Mouse (Mus musculus) bone marrow, adult 2 months (tissue): Measurements from ENCODE around the gene Fubp1. TPM values are rescaled to one million over a fixed set of nuclear protein-coding genes. Genes with fewer than 3 reads are reported as not detected.

ENCODE experiments used
- H3K27ac ChIP-seq: fragments of 200-500 bp; 2 replicates; pipeline ENCODE4 v1.5.1; 2012; ENCODE audit warnings: low read depth, mild to moderate bottlenecking, control low read depth, inconsistent platforms, low read length; ENCODE audit not compliant: control insufficient read depth, poor library complexity, insufficient read depth
- H3K4me1 ChIP-seq: fragments of 200-500 bp; 2 replicates; pipeline ENCODE4 v1.6.1; 2011; ENCODE audit warnings: low read length; ENCODE audit not compliant: control insufficient read depth, insufficient read depth
- H3K4me3 ChIP-seq: fragments of 200-500 bp; replicated peaks from 2 replicates; pipeline ENCODE3; 2011; ENCODE audit warnings: mild to moderate bottlenecking, low read depth, low read length, control low read depth; ENCODE audit not compliant: control insufficient read depth
- CTCF ChIP-seq: fragments of 200-500 bp; IDR thresholded peaks from 2 replicates; pipeline ENCODE4 v1.5.1; 2011; ENCODE audit warnings: low read length, control low read depth; ENCODE audit not compliant: control insufficient read depth, insufficient read depth
- POLR2A ChIP-seq: fragments of 200-500 bp; IDR thresholded peaks from 2 replicates; pipeline ENCODE4 v1.6.1; 2011; ENCODE audit warnings: low read depth, mild to moderate bottlenecking, control low read depth, low read length, borderline replicate concordance; ENCODE audit not compliant: control insufficient read depth
- WGBS: fragments of 180-500 bp; shearing (Covaris S2); methylation state at CpG from one replicate; pipeline ENCODE4 v1.1.7; 2018; 5-methylcytosine and 5-hydroxymethylcytosine counted together
- polyA plus RNA-seq: library from polyadenylated mRNA; stranded (reverse); fragments of >200 nt; gene quantifications from 2 replicates; pipeline ENCODE4 v1.2.4, GENCODE M21; 2011; ENCODE audit warnings: low replicate concordance; ENCODE audit not compliant: missing spikeins, insufficient read depth, insufficient read length

The Fubp1 gene
- polyA plus RNA-seq, 1 experiment = 78.2 TPM

- Histone ChIP-seq H3K27ac (no peak overlapping the region), H3K4me1 (no peaks in the 10 kb centered on the region), H3K4me3 (no peak overlapping the region)
- no peak for TF ChIP-seq POLR2A
- TF ChIP-seq CTCF = no peak
- 92% methylated on average over 3 of the region's 3 CpGs for WGBS
Observed at GRCm38 (mm10) chr3:152201181-152201580, 9.0 kb upstream of the Fubp1 start.

DNA sequence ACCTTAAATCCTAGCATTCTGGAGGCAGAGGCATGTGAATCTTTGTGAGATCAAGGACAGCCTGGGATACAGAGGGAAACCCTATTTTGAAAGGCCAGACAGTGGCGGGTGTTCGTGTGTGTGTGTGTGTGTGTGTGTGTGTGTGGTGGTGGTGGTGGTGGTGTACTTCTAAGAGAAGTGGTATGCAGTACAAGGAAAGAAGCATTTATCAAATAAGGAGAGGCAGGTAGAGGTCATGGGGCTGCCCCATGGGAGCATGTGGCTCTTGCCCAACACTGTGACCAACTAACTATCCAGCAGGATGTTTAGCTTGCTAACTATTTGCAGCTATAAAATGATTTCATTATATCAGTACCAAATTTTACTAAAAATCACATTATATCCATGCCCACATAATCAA lies 8.6 kb upstream of the Fubp1 start:
- no peak overlapping the region for H3K27ac ChIP-seq
- TF ChIP-seq POLR2A = no peak
- TF ChIP-seq CTCF = no peak
- no peak overlapping the region for H3K4me3 ChIP-seq
- 64% methylated on average over 2 of the region's 2 CpGs for WGBS
- H3K4me1 ChIP-seq = no peaks in the 10 kb centered on the region

- Histone ChIP-seq H3K27ac (no peak overlapping the region), H3K4me1 (no peaks in the 10 kb centered on the region), H3K4me3 (no peak overlapping the region)
- TF ChIP-seq POLR2A = no peak
- no peak for TF ChIP-seq CTCF
Observed at GRCm38 (mm10) chr3:152202942-152203341, 7.3 kb upstream of the Fubp1 start.

GRCm38 (mm10) chr3:152203411-152203810 lies 6.8 kb upstream of the Fubp1 start:
- no peaks in the 10 kb centered on the region for H3K4me1 ChIP-seq
- TF ChIP-seq POLR2A (no peak), CTCF (no peak)
- H3K4me3 ChIP-seq = no peak overlapping the region
- no peak overlapping the region for H3K27ac ChIP-seq
- 75% methylated on average over 6 of the region's 6 CpGs for WGBS

GRCm38 (mm10) chr3:152203996-152204395 lies 6.2 kb upstream of the Fubp1 start:
- no peaks in the 10 kb centered on the region for H3K4me1 ChIP-seq
- no peak overlapping the region for H3K27ac ChIP-seq
- H3K4me3 ChIP-seq = no peak overlapping the region
- WGBS = 76% methylated on average over 3 of the region's 3 CpGs
- TF ChIP-seq CTCF (no peak), POLR2A (no peak)

DNA sequence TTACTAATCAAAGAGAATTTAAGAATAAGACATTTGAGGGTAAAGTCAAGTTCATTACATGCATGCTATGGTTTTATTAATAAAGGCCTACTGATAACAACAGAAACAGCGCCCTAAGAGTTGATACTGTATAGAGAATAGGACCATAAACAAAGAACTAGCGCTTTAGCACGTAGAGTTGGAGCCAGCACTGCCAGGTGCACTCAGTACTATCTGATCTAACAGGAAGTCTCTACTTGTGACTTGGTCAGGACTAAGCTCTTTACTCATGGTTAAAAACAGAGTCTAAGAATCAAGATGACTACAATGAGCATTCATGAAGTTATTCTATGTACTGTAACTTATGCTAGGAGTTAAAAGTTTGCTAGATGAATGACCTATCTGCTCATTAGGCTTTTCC lies 5.6 kb upstream of the Fubp1 start:
- 61% methylated on average over 3 of the region's 3 CpGs for WGBS
- TF ChIP-seq CTCF (no peak), POLR2A (no peak)
- H3K27ac ChIP-seq = no peak overlapping the region

DNA sequence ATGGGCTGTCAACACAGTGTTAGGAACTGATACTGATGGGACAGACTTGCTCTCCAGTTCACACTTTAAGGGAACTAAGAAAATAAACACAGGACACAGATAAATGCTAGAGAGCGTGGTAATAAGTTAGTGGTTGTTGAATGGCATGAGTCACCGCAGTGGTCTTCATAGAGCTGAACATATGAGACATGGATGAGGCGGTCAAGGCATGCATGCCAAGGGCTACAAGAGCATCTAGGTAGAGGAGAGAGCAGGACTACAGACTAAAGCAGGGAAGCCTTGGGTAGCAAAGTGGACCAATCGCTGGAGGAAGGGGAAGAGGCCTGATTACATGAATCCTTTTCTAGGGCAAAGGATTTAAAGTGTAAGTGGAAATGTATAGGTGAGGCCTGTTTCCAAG lies 3.1 kb upstream of the Fubp1 start:
- 96% methylated on average over 4 of the region's 4 CpGs for WGBS
- TF ChIP-seq POLR2A = no peak
- no peak for TF ChIP-seq CTCF
- no peak overlapping the region for H3K4me3 ChIP-seq
- H3K27ac ChIP-seq = no peak overlapping the region
- peaks cover 3% of the 10 kb centered on the region; the same call in 1 of the 2 replicates for H3K4me1 ChIP-seq

More for the DNA sequence above, 5.6 kb upstream of the Fubp1 start:
- H3K4me1 ChIP-seq = no peaks in the 10 kb centered on the region
- H3K4me3 ChIP-seq = no peak overlapping the region

- TF ChIP-seq CTCF (no peak), POLR2A (no peak)
- peak overlapping the region; percentile 9 for H3K4me3 ChIP-seq
Observed at GRCm38 (mm10) chr3:152208096-152208885, 1.9 kb upstream of the Fubp1 start.

DNA sequence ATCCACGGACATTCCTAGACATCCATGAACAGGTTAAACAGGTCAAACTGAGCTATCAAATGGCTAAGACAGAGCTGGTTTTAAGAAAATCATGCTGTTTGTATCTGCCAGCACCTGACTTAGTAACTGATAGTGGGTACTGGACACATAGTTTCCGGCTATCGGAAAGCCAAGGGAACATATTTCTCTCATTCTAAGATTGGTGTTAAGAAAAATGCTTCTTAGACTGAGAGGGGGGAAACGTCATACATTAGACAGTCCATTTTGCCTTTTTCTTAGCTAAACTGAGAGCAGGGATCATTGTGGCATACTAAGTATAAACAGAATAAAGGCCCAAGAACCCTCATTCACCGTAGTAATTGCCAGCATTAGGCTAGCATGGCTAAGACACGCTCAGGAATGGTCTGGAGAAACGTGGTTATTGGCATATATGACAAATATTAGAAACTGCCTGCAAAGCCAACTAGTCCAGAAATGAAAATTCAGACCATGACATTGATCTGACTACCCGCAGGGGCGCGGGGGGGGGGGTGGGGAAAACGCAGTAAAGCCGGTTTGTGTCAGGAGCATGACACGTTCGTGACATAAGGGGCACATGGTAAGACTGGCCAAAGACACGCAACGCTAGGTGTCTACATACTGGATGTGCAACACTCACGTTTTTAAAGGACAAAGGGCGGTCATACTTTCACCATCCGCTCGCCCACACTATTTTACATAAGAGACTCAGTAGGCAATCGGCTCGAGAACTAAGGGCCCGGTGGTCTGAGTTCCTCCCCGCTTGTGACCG lies 850 bp upstream of the Fubp1 start:
- Histone ChIP-seq H3K27ac (peak overlapping the region; percentile 98), H3K4me1 (peaks cover 6% of the 10 kb centered on the region; the same call in 1 of the 2 replicates), H3K4me3 (peak overlapping the region; percentile 97)
- no peak for TF ChIP-seq POLR2A
- no peak for TF ChIP-seq CTCF
- 3% methylated on average over 25 of the region's 25 CpGs for WGBS

More at GRCm38 (mm10) chr3:152208096-152208885, 1.9 kb upstream of the Fubp1 start:
- peaks cover 6% of the 10 kb centered on the region; the same call in 1 of the 2 replicates for H3K4me1 ChIP-seq
- no peak overlapping the region for H3K27ac ChIP-seq
- WGBS = 87% methylated on average over 7 of the region's 7 CpGs
